Mouse (Mus musculus) gonadal fat pad, adult 2 months (tissue): Measurements from ENCODE around the gene Gm7347. TPM values are rescaled to one million over a fixed set of nuclear protein-coding genes. Genes with fewer than 3 reads are reported as not detected.
"Not testable (repeated sequence)": the region's sequence is repeated elsewhere in the genome, so short reads cannot be mapped to it uniquely, and the experiment has no call there.

Experiments
- DNase-seq: peaks from one replicate; pipeline ENCODE4 v3.0.0-alpha.2; 2012; ENCODE audit warnings: low read depth
- polyA plus RNA-seq: library from polyadenylated mRNA; depleted of rRNA; stranded (reverse); fragments of >200 nt; gene quantifications from 2 replicates; pipeline ENCODE4 v1.2.3, GENCODE M21; 2012; rRNA removed

The Gm7347 gene
- polyA plus RNA-seq = not detected in 2 replicates

DNA sequence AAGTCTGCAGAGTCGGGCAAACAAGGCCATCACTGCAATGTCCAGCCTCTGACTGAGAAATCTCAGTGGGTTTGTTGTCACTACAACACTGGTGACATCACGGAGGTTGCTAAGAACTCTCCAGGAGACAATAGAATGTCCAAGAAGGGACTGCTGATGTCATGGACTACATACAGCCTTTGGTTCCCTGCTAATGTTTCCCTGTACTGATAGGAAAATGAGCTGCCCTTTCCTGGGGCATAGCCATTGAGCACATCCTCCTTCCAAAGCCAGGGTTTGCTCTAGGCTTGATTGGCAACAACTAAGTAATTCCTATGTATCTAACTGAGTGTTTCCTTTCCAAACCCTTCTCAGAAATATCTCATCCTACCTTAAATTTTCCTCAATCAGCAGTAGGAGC, at the start of gene Gm7347:
Gene Gm7347 (minus strand): TSS at position 101 of the 400 bp plus-strand sequence.
- not testable (repeated sequence) for DNase-seq

GRCm38 (mm10) chr5:26105262-26105661, 46.9 kb upstream of the Gm7347 start, which contains the start of gene 5031410I06Rik:
Gene 5031410I06Rik (minus strand): TSS chr5:26105362.
- not testable (repeated sequence) for DNase-seq

DNA sequence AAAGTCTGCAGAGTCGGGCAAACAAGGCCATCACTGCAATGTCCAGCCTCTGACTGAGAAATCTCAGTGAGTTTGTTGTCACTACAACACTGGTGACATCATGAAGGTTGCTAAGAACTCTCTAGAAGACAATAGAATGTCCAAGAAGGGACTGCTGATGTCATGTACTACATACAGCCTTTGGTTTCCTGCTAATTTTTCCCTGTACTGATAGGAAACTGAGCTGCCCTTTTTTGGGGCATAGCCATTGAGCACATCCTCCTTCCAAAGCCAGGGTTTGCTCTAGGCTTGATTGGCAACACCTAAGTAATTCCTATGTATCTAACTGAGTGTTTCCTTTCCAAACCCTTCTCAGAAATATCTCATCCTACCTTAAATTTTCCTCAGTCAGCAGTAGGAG, 30.8 kb upstream of the Gm7347 start, which contains the start of gene Gm10471:
Gene Gm10471 (minus strand): TSS at position 101 of the 400 bp plus-strand sequence.
- DNase-seq = not testable (repeated sequence)

- not testable (repeated sequence) for DNase-seq
Measured at GRCm38 (mm10) chr5:26079023-26079422, 20.6 kb upstream of the Gm7347 start.

DNA sequence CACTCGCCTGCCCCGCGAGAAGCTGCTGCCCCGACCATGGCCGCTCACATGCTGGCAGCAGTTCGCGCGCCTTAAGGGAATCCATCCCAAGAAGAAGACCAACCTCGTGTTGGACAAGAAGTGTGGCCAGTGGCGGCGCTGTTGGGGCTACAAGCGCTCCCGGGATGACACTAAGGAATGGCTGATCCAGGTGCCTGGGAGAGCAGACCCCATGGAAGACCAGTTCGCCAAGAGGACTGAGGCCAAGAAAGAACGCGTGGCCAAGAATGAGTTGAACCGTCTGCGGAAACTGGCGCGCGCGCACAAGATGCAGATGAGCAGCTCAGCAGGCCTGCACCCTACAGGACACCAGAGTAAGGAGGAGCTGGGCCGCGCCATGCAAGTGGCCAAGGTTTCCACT, 12.3 kb upstream of the Gm7347 start:
- no peak for DNase-seq

DNA sequence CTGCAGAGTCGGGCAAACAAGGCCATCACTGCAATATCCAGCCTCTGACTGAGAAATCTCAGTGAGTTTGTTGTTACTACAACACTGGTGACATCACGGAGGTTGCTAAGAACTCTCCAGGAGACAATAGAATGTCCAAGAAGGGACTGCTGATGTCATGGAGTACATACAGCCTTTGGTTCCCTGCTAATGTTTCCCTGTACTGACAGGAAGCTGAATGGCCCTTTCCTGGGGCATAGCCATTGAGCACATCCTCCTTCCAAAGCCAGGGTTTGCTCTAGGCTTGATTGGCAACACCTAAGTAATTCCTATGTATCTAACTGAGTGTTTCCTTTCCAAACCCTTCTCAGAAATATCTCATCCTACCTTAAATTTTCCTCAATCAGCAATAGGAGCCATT, 18.9 kb downstream of the Gm7347 start, which contains the start of gene Speer4a:
Gene Speer4a (minus strand): TSS at position 101 of the 400 bp plus-strand sequence.
- DNase-seq = not testable (repeated sequence)

DNA sequence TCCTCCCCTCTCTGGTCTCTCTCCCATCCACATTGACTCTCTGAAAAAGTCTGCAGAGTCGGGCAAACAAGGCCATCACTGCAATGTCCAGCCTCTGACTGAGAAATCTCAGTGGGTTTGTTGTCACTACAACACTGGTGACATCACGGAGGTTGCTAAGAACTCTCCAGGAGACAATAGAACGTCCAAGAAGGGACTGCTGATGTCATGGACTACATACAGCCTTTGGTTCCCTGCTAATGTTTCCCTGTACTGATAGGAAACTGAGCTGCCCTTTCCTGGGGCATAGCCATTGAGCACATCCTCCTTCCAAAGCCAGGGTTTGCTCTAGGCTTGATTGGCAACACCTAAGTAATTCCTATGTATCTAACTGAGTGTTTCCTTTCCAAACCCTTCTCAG, 35.6 kb downstream of the Gm7347 start, which contains the start of gene Gm5862:
Gene Gm5862 (minus strand): TSS at position 101 of the 400 bp plus-strand sequence.
- DNase-seq = not testable (repeated sequence)

GRCm38 (mm10) chr5:26007697-26008096, 50.7 kb downstream of the Gm7347 start:
- not testable (repeated sequence) for DNase-seq

DNA sequence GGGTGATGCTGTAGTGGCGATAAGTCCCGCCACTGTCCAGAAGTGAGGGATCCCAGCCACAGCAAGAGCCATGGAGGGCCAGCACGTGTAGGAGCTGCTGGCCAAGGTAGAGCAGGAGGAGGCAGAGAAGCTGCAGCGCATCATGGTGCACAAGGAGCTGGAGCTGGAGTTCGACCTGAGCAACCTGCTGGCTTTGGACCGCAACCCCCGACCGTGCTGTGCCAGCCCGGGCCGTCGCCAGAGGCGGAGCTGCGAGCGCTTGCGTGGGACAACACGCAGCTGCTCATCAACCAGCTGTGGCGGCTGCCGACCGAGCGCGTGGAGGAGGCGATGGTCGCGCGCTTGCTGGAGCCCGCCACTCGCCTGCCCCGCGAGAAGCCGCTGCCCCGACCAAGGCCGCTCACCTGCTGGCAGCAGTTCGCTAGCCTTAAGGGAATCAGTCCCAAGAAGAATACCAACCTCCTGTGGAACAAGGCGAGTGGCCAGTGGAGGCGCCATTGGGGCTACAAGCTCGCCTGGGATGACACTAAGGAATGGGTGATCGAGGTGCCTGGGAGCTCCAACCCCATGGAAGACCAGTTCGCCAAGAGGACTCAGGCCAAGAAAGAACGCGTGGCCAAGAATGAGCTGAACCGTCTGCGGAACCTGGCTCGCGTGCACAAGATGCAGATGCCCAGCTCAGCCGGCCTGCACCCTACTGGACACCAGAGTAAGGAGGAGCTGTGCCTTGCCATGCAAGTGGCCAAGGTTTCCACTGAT, 51.3 kb downstream of the Gm7347 start:
- DNase-seq = not testable (repeated sequence)

DNA sequence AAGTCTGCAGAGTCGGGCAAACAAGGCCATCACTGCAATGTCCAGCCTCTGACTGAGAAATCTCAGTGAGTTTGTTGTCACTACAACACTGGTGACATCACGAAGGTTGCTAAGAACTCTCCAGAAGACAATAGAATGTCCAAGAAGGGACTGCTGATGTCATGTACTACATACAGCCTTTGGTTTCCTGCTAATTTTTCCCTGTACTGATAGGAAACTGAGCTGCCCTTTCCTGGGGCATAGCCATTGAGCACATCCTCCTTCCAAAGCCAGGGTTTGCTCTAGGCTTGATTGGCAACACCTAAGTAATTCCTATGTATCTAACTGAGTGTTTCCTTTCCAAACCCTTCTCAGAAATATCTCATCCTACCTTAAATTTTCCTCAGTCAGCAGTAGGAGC, 53.7 kb downstream of the Gm7347 start, which contains the start of gene Gm1979:
Gene Gm1979 (minus strand): TSS at position 101 of the 400 bp plus-strand sequence.
- DNase-seq = not testable (repeated sequence)

Other genes starting within 250 kb of the Gm7347 start
- gene Gm21663, start 116.2 kb downstream of the Gm7347 start, polyA plus RNA-seq = not detected in 2 replicates
- gene Gm21671, start 104.2 kb downstream of the Gm7347 start, polyA plus RNA-seq = 0.04 TPM in 1 of 2 replicates, not detected in the other
- gene Gm21680, start 85.9 kb downstream of the Gm7347 start, polyA plus RNA-seq = not detected in 2 replicates
- not detected in 2 replicates for gene Gm21698, start 69.9 kb downstream of the Gm7347 start, polyA plus RNA-seq
- gene Gm1979, start 53.8 kb downstream of the Gm7347 start, polyA plus RNA-seq = not detected in 2 replicates
- gene Gm5862, start 35.7 kb downstream of the Gm7347 start, polyA plus RNA-seq = not detected in 2 replicates
- gene Speer4a, start 19.0 kb downstream of the Gm7347 start, polyA plus RNA-seq = 0.04 TPM in 1 of 2 replicates, not detected in the other
- gene Gm10471, start 30.7 kb upstream of the Gm7347 start, polyA plus RNA-seq = not detected in 2 replicates
- not detected in 2 replicates for gene 5031410I06Rik, start 46.8 kb upstream of the Gm7347 start, polyA plus RNA-seq
- gene Gm10220, start 62.8 kb upstream of the Gm7347 start, polyA plus RNA-seq = not detected in 2 replicates
- gene Gm7361, start 199.1 kb upstream of the Gm7347 start, polyA plus RNA-seq = not detected in 2 replicates